Mouse (Mus musculus) v-Abl transformed pro-B cells (cell line): ENCODE measurements around the gene Cyb5d1.

ENCODE experiments used
- in situ Hi-C, 2 experiments: fragments of 400-800 bp; cut with MboI; formaldehyde crosslinking; loops; one replicate each; pipeline ENCODE4 v1.15.1; 2025; ENCODE audit not compliant: unreplicated experiment in 2 of 2

Gene Cyb5d1

GRCm38 (mm10) chr11:69417449-69418384 is 22.3 kb upstream of the Cyb5d1 start:
- in situ Hi-C loops, result loop anchor here in 1 of 2 experiments (25.0 kb wide), 2 partner anchors 570 to 1245 kb away; partner anchors contain the start of genes Ctdnep1, Elp5, Eno3 and Gabarap

DNA sequence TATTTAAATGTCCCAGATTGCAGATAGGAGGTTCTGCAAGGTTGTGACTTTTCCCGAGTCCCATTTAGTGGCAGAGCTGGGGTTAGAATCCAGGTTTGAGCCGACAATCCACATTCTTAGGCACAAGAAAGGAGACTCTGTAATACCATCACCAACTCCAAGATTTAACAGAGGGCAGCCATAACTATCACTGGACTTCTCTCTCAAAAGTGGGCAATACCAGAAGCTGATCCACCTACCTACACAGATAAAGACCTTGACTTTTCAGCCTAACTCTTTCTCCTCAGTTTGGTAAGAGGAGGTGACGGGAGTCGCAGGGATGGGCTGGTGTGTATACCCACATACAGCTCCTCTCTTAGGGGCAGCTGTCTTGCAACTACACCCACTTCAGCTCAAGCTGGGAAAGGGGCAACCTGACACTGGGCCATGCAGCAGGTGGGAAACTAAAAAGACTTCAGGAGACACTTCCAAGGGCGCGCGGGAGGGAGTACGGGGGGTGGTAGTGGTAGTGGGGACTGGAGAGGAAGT is 21.6 kb upstream of the Cyb5d1 start:
- in situ Hi-C loops, result loop anchor here in 1 of 2 experiments (25.0 kb wide), 2 partner anchors 570 to 1245 kb away; partner anchors contain the start of genes Ctdnep1, Elp5, Eno3 and Gabarap

- in situ Hi-C loops, result loop anchor here in 1 of 2 experiments (25.0 kb wide), 2 partner anchors 571 to 1246 kb away; partner anchors contain the start of genes Ctdnep1, Elp5, Eno3 and Gabarap
Measured at GRCm38 (mm10) chr11:69416509-69416908, 21.1 kb upstream of the Cyb5d1 start.

DNA sequence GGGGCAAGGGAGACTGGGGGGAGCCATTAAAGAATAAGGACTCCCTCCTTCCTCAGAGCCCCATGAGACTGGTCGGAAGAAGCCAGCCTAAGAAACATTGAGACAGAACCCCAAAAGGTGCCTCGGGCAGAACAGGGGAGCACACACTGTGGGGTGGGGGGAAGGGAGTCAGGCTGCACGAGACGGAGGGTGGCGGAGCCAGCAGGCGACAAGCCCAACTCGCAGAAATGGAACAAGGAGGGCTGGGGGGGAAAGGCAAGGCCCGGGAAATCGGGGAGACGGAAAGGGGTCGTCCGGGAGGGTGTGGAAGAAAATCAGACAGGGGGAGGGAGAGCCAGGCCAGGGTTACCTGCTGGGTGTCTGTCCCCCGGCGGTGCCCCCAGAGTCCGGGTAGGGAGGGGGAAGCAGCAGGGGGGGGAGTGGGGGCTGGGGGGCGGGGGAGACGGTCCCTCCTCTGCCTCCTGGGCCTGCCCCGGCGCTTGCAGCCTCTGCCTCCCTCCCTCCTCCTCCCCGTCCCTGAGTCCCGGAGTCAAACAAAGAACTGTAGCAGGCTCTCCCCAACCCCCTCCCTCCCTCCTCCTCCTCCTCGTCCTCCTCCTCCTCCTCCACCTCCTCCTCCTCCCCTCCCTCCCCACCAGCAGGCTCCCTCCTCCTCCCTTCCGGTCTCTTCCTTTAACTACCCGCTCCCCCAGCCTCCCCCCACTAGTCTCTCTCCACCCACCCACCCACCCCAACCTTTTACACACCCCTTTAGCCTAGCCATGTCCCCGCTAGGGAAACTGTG is 20.4 kb upstream of the Cyb5d1 start:
- in situ Hi-C loops, result loop anchor here in 1 of 2 experiments (25.0 kb wide), 2 partner anchors 571 to 1246 kb away; partner anchors contain the start of genes Ctdnep1, Elp5, Eno3 and Gabarap

- in situ Hi-C loops, result loop anchor here in 1 of 2 experiments (25.0 kb wide), 2 partner anchors 572 to 1247 kb away; partner anchors contain the start of genes Ctdnep1, Elp5, Eno3 and Gabarap
Measured at GRCm38 (mm10) chr11:69415327-69415667, 19.9 kb upstream of the Cyb5d1 start.

- in situ Hi-C loops, result loop anchor here in 1 of 2 experiments (25.0 kb wide), 2 partner anchors 573 to 1248 kb away; partner anchors contain the start of genes Ctdnep1, Elp5, Eno3 and Gabarap
Measured at GRCm38 (mm10) chr11:69414421-69415326, 19.2 kb upstream of the Cyb5d1 start.

DNA sequence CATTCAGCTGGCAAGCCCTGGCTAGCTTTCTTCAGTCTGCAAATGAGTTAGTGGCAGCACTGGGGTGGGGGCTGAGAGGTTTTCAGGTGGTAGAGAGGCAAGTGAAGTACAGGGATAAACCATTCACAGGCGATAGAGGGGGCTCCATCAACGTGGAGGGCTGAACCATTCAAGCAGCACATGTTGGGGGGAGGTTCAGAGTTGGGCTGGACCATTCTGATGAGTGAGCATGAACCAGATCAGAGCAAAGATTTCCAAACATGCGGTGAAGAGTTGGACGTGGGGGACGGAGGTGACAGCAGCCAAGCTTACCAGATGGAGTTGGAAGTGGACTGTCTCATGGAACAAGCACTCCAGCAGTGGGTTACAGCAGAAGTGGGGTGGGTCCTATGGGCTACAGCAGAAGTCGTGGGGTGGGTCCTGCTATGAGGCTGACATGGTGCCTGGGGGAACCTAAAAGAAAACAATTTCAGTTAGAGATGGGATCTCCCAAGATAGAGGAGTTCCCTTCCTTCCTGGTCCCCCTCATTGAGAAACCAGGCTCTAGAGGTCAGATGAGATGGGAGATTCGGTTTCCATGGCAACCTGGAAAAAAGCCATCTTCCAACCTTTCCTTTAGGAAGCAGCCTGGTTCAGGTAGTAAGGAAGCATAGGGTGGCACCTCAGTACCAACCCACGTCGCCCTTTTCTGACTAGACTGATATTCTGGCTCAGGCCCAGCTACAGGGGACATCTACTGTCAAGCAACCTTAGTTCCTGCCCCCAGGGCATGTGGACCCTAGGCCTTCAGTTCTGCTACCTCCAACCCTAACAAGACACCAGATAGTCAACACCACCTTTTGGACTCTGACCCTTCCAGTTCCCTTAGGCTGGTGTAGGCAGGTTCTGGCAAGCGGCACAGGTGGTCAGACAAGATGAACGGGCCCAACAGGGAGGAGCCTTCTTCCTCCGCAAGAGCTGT is 18.1 kb upstream of the Cyb5d1 start, which contains the start of gene Kdm6b:
TSS of gene Kdm6b (minus strand) at position 455 of the 961 bp plus-strand sequence.
- in situ Hi-C loops, result loop anchor here in 1 of 2 experiments (25.0 kb wide), 2 partner anchors 574 to 1249 kb away; partner anchors contain the start of genes Ctdnep1, Elp5, Eno3 and Gabarap

DNA sequence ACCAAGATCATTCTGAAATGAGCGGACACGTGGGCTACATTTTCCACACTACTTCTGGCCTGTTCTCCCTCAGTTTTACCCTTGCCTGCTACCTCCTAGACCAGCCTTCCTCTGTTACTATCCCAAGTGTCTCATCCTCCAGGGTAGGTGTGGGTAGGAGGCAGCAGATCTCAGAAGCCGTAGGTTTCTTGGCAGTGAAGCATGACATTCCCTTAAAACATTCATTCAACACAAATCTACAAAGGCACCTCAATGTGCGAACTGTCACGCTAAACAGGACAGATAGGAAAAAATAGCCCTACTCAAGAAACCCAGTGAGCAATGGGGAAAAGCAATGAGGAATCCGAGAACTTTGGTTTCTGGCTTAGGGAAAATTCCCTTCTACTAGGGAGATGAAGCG is 17.1 kb upstream of the Cyb5d1 start:
- in situ Hi-C loops, result loop anchor here in 1 of 2 experiments (25.0 kb wide), 2 partner anchors 575 to 1250 kb away; partner anchors contain the start of genes Ctdnep1, Elp5, Eno3 and Gabarap

GRCm38 (mm10) chr11:69411538-69412203 is 16.2 kb upstream of the Cyb5d1 start:
- in situ Hi-C loops, result loop anchor here in 1 of 2 experiments (25.0 kb wide), 2 partner anchors 576 to 1251 kb away; partner anchors contain the start of genes Ctdnep1, Elp5, Eno3 and Gabarap

- in situ Hi-C loops, result loop anchor here in 1 of 2 experiments (25.0 kb wide), 2 partner anchors 576 to 1251 kb away; partner anchors contain the start of genes Ctdnep1, Elp5, Eno3 and Gabarap
Measured at GRCm38 (mm10) chr11:69411073-69411535, 15.7 kb upstream of the Cyb5d1 start.

GRCm38 (mm10) chr11:69410310-69411072 is 15.1 kb upstream of the Cyb5d1 start:
- in situ Hi-C loops, result loop anchor here in 1 of 2 experiments (25.0 kb wide), 2 partner anchors 577 to 1252 kb away; partner anchors contain the start of genes Ctdnep1, Elp5, Eno3 and Gabarap

DNA sequence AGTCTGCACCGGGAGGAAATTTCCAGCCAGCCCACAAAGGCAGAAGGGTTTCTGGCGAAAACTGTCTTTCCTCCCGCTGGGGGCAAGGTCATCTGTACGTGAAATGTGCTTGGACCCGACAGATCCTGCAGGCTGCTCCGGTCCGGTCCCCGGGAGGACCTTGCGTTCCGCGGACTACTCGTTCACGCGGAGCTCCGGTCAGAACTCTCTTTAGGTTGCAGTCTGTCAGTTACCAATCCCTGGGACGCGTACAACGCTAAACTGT is 14.5 kb upstream of the Cyb5d1 start:
- in situ Hi-C loops, result loop anchor here in 1 of 2 experiments (25.0 kb wide), 2 partner anchors 577 to 1252 kb away; partner anchors contain the start of genes Ctdnep1, Elp5, Eno3 and Gabarap

- in situ Hi-C loops, result loop anchor here (10.0 to 25.0 kb wide), 3 partner anchors 105 to 1253 kb away; partner anchors contain the start of genes Ctdnep1 (in 1 of the 2), Elp5 (in 1 of the 2), Eno3 (in 1 of the 2) and Gabarap (in 1 of the 2)
Measured at GRCm38 (mm10) chr11:69409378-69410044, 14.1 kb upstream of the Cyb5d1 start.

- in situ Hi-C loops, result loop anchor here (10.0 to 25.0 kb wide), 3 partner anchors 106 to 1254 kb away; partner anchors contain the start of genes Ctdnep1 (in 1 of the 2), Elp5 (in 1 of the 2), Eno3 (in 1 of the 2) and Gabarap (in 1 of the 2)
Measured at GRCm38 (mm10) chr11:69408541-69409377, 13.3 kb upstream of the Cyb5d1 start.
